Mouse (Mus musculus) bone marrow macrophage, adult 2 months (primary cell): ENCODE data around the gene Gcdh. TPM values are rescaled to one million over a fixed set of nuclear protein-coding genes. Genes with fewer than 3 reads are reported as not detected.

Experiments
- H3K27ac ChIP-seq: 2 replicates; pipeline ENCODE4 v1.5.1; 2012; ENCODE audit warnings: low read depth, low read length; ENCODE audit not compliant: insufficient read depth
- H3K4me1 ChIP-seq: 2 replicates; pipeline ENCODE4 v1.6.1; 2012; ENCODE audit warnings: low read length; ENCODE audit not compliant: control insufficient read depth, insufficient read depth
- H3K4me3 ChIP-seq: 2 replicates; pipeline ENCODE4 v1.5.1; 2012; ENCODE audit warnings: mild to moderate bottlenecking, low read length, moderate library complexity; ENCODE audit not compliant: insufficient read depth
- CTCF ChIP-seq: IDR thresholded peaks from 2 replicates; pipeline ENCODE4 v1.5.1; 2012; ENCODE audit warnings: low read depth, mild to moderate bottlenecking, low read length, moderate library complexity
- POLR2A ChIP-seq: IDR thresholded peaks from 2 replicates; pipeline ENCODE4 v1.6.1; 2012; ENCODE audit warnings: mild to moderate bottlenecking, low read depth, low read length, borderline replicate concordance
- polyA plus RNA-seq: library from polyadenylated mRNA; stranded (reverse); fragments of >200 nt; gene quantifications from 2 replicates; pipeline ENCODE4 v1.2.4, GENCODE M21; 2012; ENCODE audit not compliant: missing spikeins, insufficient read depth, insufficient read length

Gene Gcdh
- polyA plus RNA-seq, 1 experiment, result 17.6 TPM

GRCm38 (mm10) chr8:84847684-84848435 lies 45.9 kb downstream of the Gcdh start:
- 0 out of 2 replicates have a peak, but pooled peaks have one; percentile 7 for TF ChIP-seq POLR2A
- no peak for TF ChIP-seq CTCF
- Histone ChIP-seq H3K27ac (peak overlapping the region; percentile 92), H3K4me1 (peaks cover 25% of the 10 kb centered on the region), H3K4me3 (peak overlapping the region; percentile 86; the same call in 1 of the 2 replicates)

- TF ChIP-seq POLR2A (peak; percentile 83; the same call in 1 of the 2 replicates), CTCF (no peak)
- H3K4me3 ChIP-seq, result peak within 1 kb of the TSS; percentile 98
- peak within 1 kb of the TSS; percentile 92 for H3K27ac ChIP-seq
- peaks cover 26% of the 10 kb centered on the region for H3K4me1 ChIP-seq
These were observed 46.8 kb downstream of the Gcdh start, which contains the start of gene Calr for GRCm38 (mm10) chr8:84846722-84847572. Gene Calr, minus strand, starts transcription at chr8:84846934.

- Histone ChIP-seq H3K4me1 (peaks cover 26% of the 10 kb centered on the region), H3K4me3 (peak overlapping the region; percentile 98), H3K27ac (peak overlapping the region; percentile 77)
- no peak for TF ChIP-seq CTCF
- TF ChIP-seq POLR2A, result no peak
These were observed 47.5 kb downstream of the Gcdh start for GRCm38 (mm10) chr8:84846094-84846721.

DNA sequence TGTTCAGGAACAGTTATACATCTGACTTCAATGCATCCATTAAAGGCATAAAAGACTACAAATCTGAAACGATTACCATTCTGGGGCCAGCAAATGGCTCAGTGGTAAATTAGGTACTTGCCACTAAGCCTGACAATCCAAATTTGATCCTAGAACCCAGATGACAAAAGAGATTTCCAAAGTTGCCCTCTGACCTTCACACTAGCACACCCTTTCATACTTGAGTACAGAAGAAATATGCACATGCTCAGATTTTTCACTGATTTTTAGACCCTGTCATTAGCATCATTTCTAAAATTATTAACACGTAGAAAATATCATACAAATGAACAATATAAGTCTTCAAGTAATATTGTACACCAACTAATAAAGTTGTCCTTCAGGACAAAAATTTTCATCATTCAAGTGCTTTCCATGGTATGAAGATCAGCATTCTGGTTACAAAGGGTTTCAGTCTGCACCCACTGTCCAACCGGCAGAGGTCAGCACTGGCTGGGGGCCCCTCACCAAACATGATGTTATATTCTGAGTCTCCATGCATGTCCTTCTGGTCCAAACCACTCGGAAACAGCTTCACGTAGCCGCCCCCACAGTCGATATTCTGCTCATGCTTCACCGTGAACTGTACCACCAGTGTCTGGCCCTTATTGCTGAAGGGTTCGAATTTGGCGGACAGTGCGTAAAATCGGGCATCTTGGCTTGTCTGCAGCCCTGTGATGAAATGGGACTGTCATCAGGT lies 48.2 kb downstream of the Gcdh start:
- Histone ChIP-seq H3K4me1 (peaks cover 26% of the 10 kb centered on the region), H3K27ac (peak overlapping the region; percentile 77), H3K4me3 (peak overlapping the region; percentile 98)
- TF ChIP-seq CTCF (peak; percentile 54), POLR2A (no peak)

DNA sequence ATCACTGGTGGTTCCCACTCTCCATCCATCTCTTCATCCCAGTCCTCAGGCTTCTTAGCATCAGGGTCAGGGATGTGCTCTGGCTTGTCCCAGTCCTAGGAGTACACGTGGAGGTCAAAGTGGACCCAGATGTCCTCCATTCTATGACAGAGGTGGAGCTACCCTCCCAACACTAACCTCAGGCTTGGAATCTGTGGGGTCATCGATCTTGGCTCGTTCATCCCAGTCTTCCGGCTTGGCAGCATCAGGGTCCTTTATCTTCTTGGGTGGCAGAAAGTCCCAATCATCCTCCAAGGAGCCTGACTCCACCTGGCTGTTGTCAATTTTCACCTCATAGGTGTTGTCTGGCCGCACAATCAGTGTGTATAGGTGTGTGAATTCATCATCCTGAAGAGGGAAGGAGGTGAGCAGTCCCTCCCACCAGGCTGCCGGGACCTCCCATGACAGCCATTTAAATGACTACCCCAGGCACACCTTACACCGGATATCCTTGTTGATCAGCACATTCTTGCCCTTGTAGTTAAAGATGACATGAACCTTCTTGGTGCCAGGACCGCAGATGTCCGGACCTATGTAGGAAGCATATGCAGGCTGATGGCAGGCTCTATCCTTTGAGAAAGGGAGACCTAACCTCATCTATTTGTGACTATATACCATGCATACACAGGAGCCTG lies 49.2 kb downstream of the Gcdh start:
- Histone ChIP-seq H3K4me3 (peak overlapping the region; percentile 98), H3K27ac (peak overlapping the region; percentile 14; the same call in 1 of the 2 replicates), H3K4me1 (peaks cover 27% of the 10 kb centered on the region)
- no peak for TF ChIP-seq POLR2A
- no peak for TF ChIP-seq CTCF

DNA sequence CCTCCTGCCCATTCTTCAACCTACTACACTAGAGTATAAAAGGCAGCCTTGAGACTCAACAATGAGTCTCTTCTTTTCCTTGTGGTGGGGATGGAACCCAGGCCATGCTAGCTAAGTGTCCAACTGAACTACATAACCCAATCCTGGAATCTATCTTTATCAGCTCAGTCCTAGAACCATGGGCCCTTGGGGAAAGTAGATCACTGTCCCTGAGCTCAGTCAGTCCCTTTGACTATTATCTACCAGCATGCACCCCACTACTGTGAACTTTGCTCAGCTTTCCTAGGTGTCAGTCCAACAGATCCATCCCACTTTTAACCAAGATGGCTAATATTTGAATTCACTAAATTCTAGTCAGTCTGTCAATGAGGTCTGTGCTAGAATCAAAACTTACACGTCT lies 52.2 kb downstream of the Gcdh start:
- TF ChIP-seq POLR2A (no peak), CTCF (no peak)
- Histone ChIP-seq H3K4me1 (peaks cover 22% of the 10 kb centered on the region), H3K27ac (no peak overlapping the region)

DNA sequence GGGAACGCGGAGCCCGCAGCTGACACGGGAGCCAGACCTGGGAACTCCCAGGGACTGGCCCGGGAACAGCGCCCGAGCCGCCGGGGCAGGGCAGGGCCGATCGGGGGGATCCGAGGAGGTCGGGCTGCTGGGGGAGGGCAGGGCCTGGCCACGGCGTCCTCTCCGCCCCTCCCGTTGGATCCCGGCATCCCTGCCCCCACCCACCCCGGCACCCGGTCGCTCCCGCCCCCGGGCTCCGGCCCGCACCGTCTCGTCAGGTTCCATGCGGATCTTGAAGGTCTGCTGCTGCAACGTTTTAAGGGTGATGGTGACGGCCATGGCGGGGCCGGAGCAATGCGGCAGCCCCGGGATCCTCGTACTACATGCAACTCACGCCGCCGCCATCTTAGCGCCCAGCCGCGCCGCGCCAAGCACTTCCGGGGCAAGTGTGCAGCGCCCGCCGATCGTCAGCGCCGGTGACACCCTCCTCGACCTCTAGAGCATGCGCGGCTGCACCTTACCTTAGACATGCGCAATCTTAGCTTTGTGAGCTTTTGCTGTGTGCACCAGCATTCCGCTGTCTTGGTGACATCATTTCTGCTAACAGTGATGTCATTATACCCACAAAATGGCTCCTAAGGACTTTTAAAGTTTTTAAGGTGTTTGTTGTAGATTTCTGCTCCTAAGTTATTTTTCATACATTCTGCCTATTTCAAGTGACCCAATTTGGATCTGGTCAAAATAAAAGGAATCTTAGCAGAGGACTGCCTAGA lies 53.3 kb downstream of the Gcdh start, which contains the start of gene Rad23a:
Rad23a (minus strand) TSS at position 418 of the 752 bp plus-strand sequence.
- TF ChIP-seq CTCF (no peak), POLR2A (no peak)
- Histone ChIP-seq H3K4me1 (peaks cover 22% of the 10 kb centered on the region), H3K4me3 (peak within 1 kb of the TSS; percentile 83), H3K27ac (peak within 1 kb of the TSS; percentile 84)

More for the DNA sequence above, 52.2 kb downstream of the Gcdh start:
- H3K4me3 ChIP-seq, result peak overlapping the region; percentile 18; the same call in 1 of the 2 replicates

DNA sequence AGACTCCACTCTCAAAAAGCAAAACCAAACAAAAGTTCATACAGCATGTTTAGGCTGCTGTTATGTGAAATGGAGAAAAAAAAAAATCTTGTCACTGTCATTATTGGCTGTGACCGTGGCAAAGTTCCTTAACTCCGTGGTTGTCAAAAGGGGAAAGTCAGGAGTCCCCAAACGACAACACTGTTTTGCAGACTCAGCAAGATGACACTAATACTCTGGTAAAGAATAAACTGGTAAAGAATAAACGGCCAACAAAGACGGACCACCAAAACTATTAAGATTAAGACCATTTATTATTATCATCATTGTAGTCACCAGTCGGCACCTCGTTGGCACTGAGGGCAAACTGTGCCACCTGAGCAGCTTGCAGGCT lies 53.9 kb downstream of the Gcdh start:
- no peak for TF ChIP-seq CTCF
- peak overlapping the region; percentile 84 for H3K27ac ChIP-seq
- H3K4me3 ChIP-seq, result peak overlapping the region; percentile 83
- H3K4me1 ChIP-seq, result peaks cover 21% of the 10 kb centered on the region
